Mouse (Mus musculus) layer of hippocampus, adult 2 months (tissue): ENCODE measurements at regions not wholly inside any gene's neighbourhood (a gene's known extent, or its start where the extent isn't known, plus 50 kb on each side); places are given as distances from the start of the nearest gene placed in this dataset.

Experiments
- DNase-seq, 2 experiments: peaks; one replicate each; pipeline ENCODE4 v3.0.0; 2022; ENCODE audit warnings: low spot score in 2 of 2
- H3K27ac ChIP-seq: fragments of 200-600 bp; 2 replicates; pipeline ENCODE4 v1.8.1; 2022
- H3K4me3 ChIP-seq: fragments of 200-600 bp; 2 replicates; pipeline ENCODE4 v1.8.1; 2022; ENCODE audit warnings: mild to moderate bottlenecking
- CTCF ChIP-seq: fragments of 200-600 bp; conservative IDR thresholded peaks from 2 replicates; pipeline ENCODE4 v1.8.1; 2022; ENCODE audit warnings: antibody characterized with exemption, mild to moderate bottlenecking, moderate library complexity

GRCm38 (mm10) chrX:59901387-59901786 lies 97.9 kb upstream of the F9 start:
- no peak for TF ChIP-seq CTCF
- peak in 1 of 2 experiments; percentile 2 for DNase-seq
- no peak overlapping the region for H3K4me3 ChIP-seq
- no peak overlapping the region for H3K27ac ChIP-seq
